Mouse (Mus musculus) limb, embryonic 14.5 days (tissue): ENCODE data around the gene Fsd2. TPM values are rescaled to one million over a fixed set of nuclear protein-coding genes. Genes with fewer than 3 reads are reported as not detected.

Experiments used
- ATAC-seq: fragments of 200-750 bp; cut with Nextera tagmentation; 2 replicates; pipeline ENCODE4 v1.8.0; 2017; ENCODE audit warnings: low read depth, moderate number of reproducible peaks, moderate TSS enrichment; ENCODE audit not compliant: low FRiP score
- DNase-seq: peaks from one replicate; pipeline ENCODE4 v3.0.0-alpha.2; 2015; ENCODE audit warnings: low spot score
- H3K27ac ChIP-seq: fragments of 300-500 bp; sonication (generic); replicated peaks from 2 replicates; pipeline ENCODE4 v1.5.1; 2014; ENCODE audit warnings: low read depth, mild to moderate bottlenecking, low read length, moderate library complexity, mixed read lengths
- H3K27me3 ChIP-seq: fragments of 300-500 bp; sonication (generic); 2 replicates; pipeline ENCODE4 v1.6.1; 2014; ENCODE audit warnings: low read length, mixed read lengths; ENCODE audit not compliant: control insufficient read depth, insufficient read depth
- H3K36me3 ChIP-seq: fragments of 300-500 bp; sonication (generic); 2 replicates; pipeline ENCODE4 v1.6.1; 2014; ENCODE audit warnings: mild to moderate bottlenecking, low read length, moderate library complexity, mixed read lengths; ENCODE audit not compliant: control insufficient read depth, insufficient read depth
- H3K4me1 ChIP-seq: fragments of 300-500 bp; sonication (generic); 2 replicates; pipeline ENCODE4 v1.6.1; 2014; ENCODE audit warnings: antibody characterized with exemption, low read length, mixed read lengths; ENCODE audit not compliant: control insufficient read depth, insufficient read depth
- H3K4me2 ChIP-seq: fragments of 300-500 bp; sonication (generic); replicated peaks from 2 replicates; pipeline ENCODE4 v1.6.1; 2014; ENCODE audit warnings: low read depth, mild to moderate bottlenecking, low read length, moderate library complexity; ENCODE audit not compliant: severe bottlenecking
- H3K4me3 ChIP-seq: fragments of 300-500 bp; sonication (generic); replicated peaks from 2 replicates; pipeline ENCODE4 v1.5.1; 2014; ENCODE audit warnings: low read length
- H3K9ac ChIP-seq: fragments of 300-500 bp; sonication (generic); 2 replicates; pipeline ENCODE4 v1.6.1; 2014; ENCODE audit warnings: mild to moderate bottlenecking, low read depth, low read length, moderate library complexity; ENCODE audit not compliant: severe bottlenecking
- H3K9me3 ChIP-seq: fragments of 300-500 bp; sonication (generic); 2 replicates; pipeline ENCODE4 v1.6.1; 2016; ENCODE audit warnings: low read length; ENCODE audit not compliant: control insufficient read depth
- POLR2A ChIP-seq: fragments of 200-500 bp; IDR thresholded peaks from 2 replicates; pipeline ENCODE4 v1.8.0; 2012; ENCODE audit warnings: inconsistent platforms, mild to moderate bottlenecking, moderate library complexity, borderline replicate concordance; ENCODE audit not compliant: insufficient read depth, insufficient read length; ENCODE audit errors: extremely low read depth
- WGBS: fragments of 180-500 bp; shearing (Covaris S2); extraction: QIAGEN DNeasy Blood & Tissue Kit; methylation state at CpG from one replicate; pipeline ENCODE4 v1.1.7; 2014; 5-methylcytosine and 5-hydroxymethylcytosine counted together
- polyA plus RNA-seq, 2 experiments: library from polyadenylated mRNA; depleted of rRNA in 1 of 2; stranded (reverse) in 1 of 2; unstranded in 1 of 2; fragments of >200 nt; fragmentation: Nextera tagmentation in 1 of 2; extraction: Ambion mirVana in 1 of 2; gene quantifications; 2 replicates each; pipeline versions ENCODE4 v1.2.1 to v1.2.3; 2012 to 2014

Fsd2 gene
- polyA plus RNA-seq, 2 experiments: 0.78 to 1.3 TPM

DNA sequence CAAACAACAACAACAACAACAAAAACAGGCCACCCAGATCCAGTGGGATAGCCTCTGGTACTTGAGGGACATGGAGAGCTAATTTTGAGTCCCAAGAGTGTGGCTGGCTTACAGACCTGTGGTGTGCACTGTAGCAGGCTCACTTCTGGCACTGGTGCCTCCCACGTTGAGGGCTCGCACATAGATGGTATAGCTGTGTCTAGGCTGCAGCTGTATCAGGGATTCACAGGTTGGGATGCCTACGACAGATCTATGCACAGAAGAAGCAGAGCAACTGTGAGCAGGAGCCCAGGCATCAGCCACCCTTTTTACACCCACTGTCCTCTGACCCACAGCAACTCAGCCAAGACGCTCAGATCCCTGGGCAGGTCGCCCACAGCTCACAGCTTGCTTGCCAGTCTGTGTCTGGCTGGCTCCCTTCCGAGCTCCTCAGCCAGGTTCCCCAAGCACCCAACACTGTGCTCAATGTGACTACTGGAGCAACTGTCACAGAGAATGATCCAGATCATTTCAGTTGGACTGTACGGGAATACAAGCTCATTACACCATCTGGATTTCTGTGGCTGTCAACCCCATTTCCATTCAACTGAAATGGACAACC is 24.7 kb downstream of the Fsd2 start:
- Histone ChIP-seq H3K4me3 (no peak overlapping the region), H3K4me2 (no peak overlapping the region), H3K4me1 (no peaks in the 10 kb centered on the region), H3K27me3 (no peaks in the 10 kb centered on the region), H3K27ac (no peak overlapping the region), H3K36me3 (no peaks in the 10 kb centered on the region), H3K9ac (no peak overlapping the region), H3K9me3 (no peaks in the 10 kb centered on the region)
- DNase-seq (no peak), ATAC-seq (no peak)
- 92% methylated on average over 7 of the region's 7 CpGs for WGBS
- no peak for TF ChIP-seq POLR2A

DNA sequence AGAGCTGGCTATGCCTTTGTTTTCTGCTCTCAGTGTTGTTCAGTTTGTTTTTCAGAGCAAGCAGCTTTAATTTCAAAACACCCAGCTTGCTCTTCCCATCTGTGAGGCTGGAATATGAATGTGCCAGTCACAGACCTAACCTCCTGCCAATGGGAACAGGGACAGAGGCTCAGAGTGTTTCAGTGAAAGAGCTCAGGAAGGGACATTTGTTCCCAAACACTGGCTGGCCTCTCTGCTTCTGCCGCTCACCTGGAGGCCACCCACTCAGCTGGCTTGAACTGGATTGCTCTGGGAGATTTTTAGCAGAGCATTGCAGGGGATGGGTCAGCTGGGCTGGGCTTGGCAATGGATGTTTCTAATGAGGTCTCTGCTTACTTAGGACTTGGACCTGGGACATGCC is 25.7 kb downstream of the Fsd2 start:
- no peak overlapping the region for H3K27ac ChIP-seq
- no peaks in the 10 kb centered on the region for H3K4me1 ChIP-seq
- H3K27me3 ChIP-seq: no peaks in the 10 kb centered on the region
- no peak overlapping the region for H3K4me2 ChIP-seq
- H3K36me3 ChIP-seq: no peaks in the 10 kb centered on the region
- TF ChIP-seq POLR2A: no peak
- no peak overlapping the region for H3K9ac ChIP-seq
- WGBS: 79% methylated on average over 1 of the region's 1 CpGs
- no peak for DNase-seq
- no peak overlapping the region for H3K4me3 ChIP-seq
- no peak for ATAC-seq
- no peaks in the 10 kb centered on the region for H3K9me3 ChIP-seq

DNA sequence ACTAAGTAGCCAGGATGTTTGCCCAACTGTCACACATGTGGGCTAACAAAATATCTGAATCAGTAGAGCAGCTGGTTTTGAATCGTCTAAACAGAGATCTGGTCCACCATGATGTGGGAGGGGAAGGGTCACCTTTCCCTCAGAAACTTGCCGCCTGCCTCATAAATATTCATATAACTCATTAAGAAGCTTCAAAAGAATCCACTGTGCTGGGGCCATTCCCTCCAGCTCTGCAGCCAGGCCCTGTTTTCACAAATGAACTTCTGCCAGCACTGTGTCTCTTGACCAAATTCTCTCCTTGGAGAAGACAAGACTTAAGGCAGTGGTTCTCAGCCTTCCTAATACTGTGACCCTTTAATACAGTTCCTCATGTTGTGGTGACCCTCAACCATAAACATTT is 27.2 kb downstream of the Fsd2 start:
- no peaks in the 10 kb centered on the region for H3K27me3 ChIP-seq
- H3K4me2 ChIP-seq: no peak overlapping the region
- TF ChIP-seq POLR2A: no peak
- H3K9ac ChIP-seq: no peak overlapping the region
- H3K4me1 ChIP-seq: no peaks in the 10 kb centered on the region
- no peak for ATAC-seq
- H3K4me3 ChIP-seq: no peak overlapping the region
- H3K27ac ChIP-seq: no peak overlapping the region
- DNase-seq: no peak
- WGBS: 23% methylated on average over 2 of the region's 2 CpGs
- H3K9me3 ChIP-seq: no peaks in the 10 kb centered on the region
- peaks cover 14% of the 10 kb centered on the region for H3K36me3 ChIP-seq

DNA sequence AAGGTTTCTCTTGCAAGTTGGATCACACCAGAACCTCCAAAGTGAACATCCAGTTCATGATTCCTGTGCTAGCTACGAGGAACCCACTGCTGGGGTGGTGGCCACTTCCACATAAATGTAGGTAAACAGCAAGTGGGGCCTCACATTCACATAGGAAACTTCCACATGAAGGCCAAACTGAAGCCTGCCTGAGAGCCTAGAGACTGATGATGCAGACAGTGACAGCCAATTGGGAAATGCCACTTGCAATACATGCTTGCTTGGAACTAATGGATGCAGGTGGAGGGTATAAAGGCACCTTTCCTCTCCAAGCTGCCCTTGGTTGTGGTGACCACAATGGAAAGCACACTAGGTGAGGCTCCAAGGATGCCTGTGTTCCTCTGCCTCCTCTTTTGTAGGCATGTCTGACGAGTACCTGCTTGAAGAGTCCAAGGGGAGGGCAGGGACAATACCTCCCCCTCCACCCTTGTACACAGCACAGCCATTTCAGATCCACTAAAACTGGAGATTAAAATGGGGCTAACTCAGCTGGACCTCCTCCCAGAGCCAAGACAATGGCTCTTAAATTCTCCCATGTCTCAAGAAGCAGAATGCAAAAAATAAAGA is 28.6 kb downstream of the Fsd2 start:
- H3K4me1 ChIP-seq: no peaks in the 10 kb centered on the region
- peaks cover 28% of the 10 kb centered on the region for H3K36me3 ChIP-seq
- H3K27ac ChIP-seq: no peak overlapping the region
- no peak overlapping the region for H3K4me2 ChIP-seq
- H3K27me3 ChIP-seq: no peaks in the 10 kb centered on the region
- no peak for DNase-seq
- no peak overlapping the region for H3K9ac ChIP-seq
- H3K4me3 ChIP-seq: no peak overlapping the region
- H3K9me3 ChIP-seq: peaks cover 5% of the 10 kb centered on the region
- WGBS: 82% methylated on average over 2 of the region's 2 CpGs
- TF ChIP-seq POLR2A: no peak
- ATAC-seq: no peak

DNA sequence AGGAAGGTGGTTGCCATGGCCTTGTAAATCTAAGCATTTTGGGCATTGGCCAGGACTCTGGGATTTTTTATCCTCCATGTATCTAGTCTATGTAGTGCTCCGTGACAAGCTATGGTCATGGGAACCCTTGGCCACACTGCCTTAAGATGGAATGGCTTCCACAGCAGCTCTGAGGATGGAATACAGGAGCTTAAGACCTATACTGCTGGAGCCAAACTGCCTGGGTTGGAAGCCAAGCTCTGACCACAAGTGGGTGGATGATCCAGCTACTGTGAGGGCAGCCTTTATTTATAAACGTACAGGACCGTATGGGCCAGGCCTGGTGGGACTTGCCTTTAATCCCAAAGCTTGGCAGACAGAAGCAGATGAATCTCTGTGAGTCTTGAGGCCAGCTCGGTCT is 30.3 kb downstream of the Fsd2 start:
- H3K4me2 ChIP-seq: no peak overlapping the region
- TF ChIP-seq POLR2A: no peak
- H3K4me3 ChIP-seq: no peak overlapping the region
- no peaks in the 10 kb centered on the region for H3K4me1 ChIP-seq
- H3K9ac ChIP-seq: no peak overlapping the region
- DNase-seq (no peak), ATAC-seq (no peak)
- H3K27me3 ChIP-seq: no peaks in the 10 kb centered on the region
- H3K27ac ChIP-seq: no peak overlapping the region
- peaks cover 45% of the 10 kb centered on the region for H3K36me3 ChIP-seq
- peaks cover 6% of the 10 kb centered on the region for H3K9me3 ChIP-seq
- 80% methylated on average over 4 of the region's 4 CpGs for WGBS
